Mouse (Mus musculus): ENCODE measurements at regions not wholly inside any gene's neighbourhood (a gene's known extent, or its start where the extent isn't known, plus 50 kb on each side); places are given as distances from the start of the nearest gene placed in this dataset.
"Not testable (repeated sequence)": the region's sequence is repeated elsewhere in the genome, so short reads cannot be mapped to it uniquely, and the experiment has no call there.

GRCm38 (mm10) chr12:15603885-15604284, 212.8 kb downstream of the Trib2 start:
- no peaks in the 10 kb centered on the region for H3K36me3 ChIP-seq (ENCODE audit: control insufficient read depth, insufficient read depth, low read length)
- H3K9me3 ChIP-seq (ENCODE audit: control insufficient read depth, low read length): no peaks in the 10 kb centered on the region
- no peak for ATAC-seq (ENCODE audit: insufficient number of reproducible peaks, insufficient read depth, low FRiP score, low read depth)
- no peak overlapping the region for H3K4me2 ChIP-seq (ENCODE audit: low read length)
- no peaks in the 10 kb centered on the region for H3K27me3 ChIP-seq (ENCODE audit: control insufficient read depth, insufficient read depth, low read length)
- no peak overlapping the region for H3K4me3 ChIP-seq (ENCODE audit: control insufficient read depth in 1 of 2, insufficient read depth in 1 of 2, low read depth in 1 of 2, low read length in 2 of 2)
- no peak overlapping the region for H3K9ac ChIP-seq (ENCODE audit: low read length)
- WGBS: 72% methylated on average over 5 of the region's 5 CpGs
- no peak overlapping the region for H3K27ac ChIP-seq (replicated peaks in 1 of 2; ENCODE audit: control insufficient read depth in 1 of 2, insufficient read depth in 1 of 2, low read depth in 2 of 2, low read length in 2 of 2)
- H3K4me1 ChIP-seq (ENCODE audit: control insufficient read depth in 2 of 2, insufficient read depth in 2 of 2, low read length in 2 of 2): peaks cover 7 to 25% of the 10 kb centered on the region in 2 experiments

- ATAC-seq (ENCODE audit: insufficient number of reproducible peaks, insufficient read depth, low FRiP score, low read depth): no peak
Measured at GRCm38 (mm10) chr12:15603319-15603718, 213.4 kb downstream of the Trib2 start.

GRCm38 (mm10) chr12:15594704-15595103, 222.0 kb downstream of the Trib2 start:
- ATAC-seq (ENCODE audit: insufficient number of reproducible peaks, insufficient read depth, low FRiP score, low read depth): 0 out of 2 replicates have a peak, but pooled peaks have one; percentile 35
- Histone ChIP-seq H3K4me1 (ENCODE audit: control insufficient read depth in 2 of 2, insufficient read depth in 2 of 2, low read length in 2 of 2) (peaks cover 3 to 23% of the 10 kb centered on the region in 2 experiments; a peak in 3 of 4 replicates), H3K4me3 (ENCODE audit: control insufficient read depth in 1 of 2, insufficient read depth in 1 of 2, low read depth in 1 of 2, low read length in 2 of 2) (no peak overlapping the region), H3K9ac (ENCODE audit: low read length) (no peak overlapping the region), H3K27me3 (ENCODE audit: control insufficient read depth, insufficient read depth, low read length) (no peaks in the 10 kb centered on the region), H3K27ac (replicated peaks in 1 of 2; ENCODE audit: control insufficient read depth in 1 of 2, insufficient read depth in 1 of 2, low read depth in 2 of 2, low read length in 2 of 2) (peak overlapping the region; percentile 53 to 80), H3K36me3 (ENCODE audit: control insufficient read depth, insufficient read depth, low read length) (no peaks in the 10 kb centered on the region), H3K9me3 (ENCODE audit: control insufficient read depth, low read length) (no peaks in the 10 kb centered on the region), H3K4me2 (ENCODE audit: low read length) (no peak overlapping the region)
- 13% methylated on average over 2 of the region's 2 CpGs for WGBS

More at GRCm38 (mm10) chr12:15603319-15603718, 213.4 kb downstream of the Trib2 start:
- peaks cover 3 to 20% of the 10 kb centered on the region in 2 experiments for H3K4me1 ChIP-seq (ENCODE audit: control insufficient read depth in 2 of 2, insufficient read depth in 2 of 2, low read length in 2 of 2)
- no peak overlapping the region for H3K27ac ChIP-seq (replicated peaks in 1 of 2; ENCODE audit: control insufficient read depth in 1 of 2, insufficient read depth in 1 of 2, low read depth in 2 of 2, low read length in 2 of 2)
- no peak overlapping the region for H3K4me2 ChIP-seq (ENCODE audit: low read length)
- no peak overlapping the region for H3K9ac ChIP-seq (ENCODE audit: low read length)
- H3K4me3 ChIP-seq (ENCODE audit: control insufficient read depth in 1 of 2, insufficient read depth in 1 of 2, low read depth in 1 of 2, low read length in 2 of 2): no peak overlapping the region
- 65% methylated on average over 5 of the region's 5 CpGs for WGBS
- no peaks in the 10 kb centered on the region for H3K27me3 ChIP-seq (ENCODE audit: control insufficient read depth, insufficient read depth, low read length)
- no peaks in the 10 kb centered on the region for H3K9me3 ChIP-seq (ENCODE audit: control insufficient read depth, low read length)
- no peaks in the 10 kb centered on the region for H3K36me3 ChIP-seq (ENCODE audit: control insufficient read depth, insufficient read depth, low read length)

GRCm38 (mm10) chr12:15587864-15588263, 228.9 kb downstream of the Trib2 start:
- not testable (repeated sequence) for H3K27me3 ChIP-seq (ENCODE audit: control insufficient read depth, insufficient read depth, low read length); H3K4me3 ChIP-seq (ENCODE audit: control insufficient read depth in 1 of 2, insufficient read depth in 1 of 2, low read depth in 1 of 2, low read length in 2 of 2); ATAC-seq (ENCODE audit: insufficient number of reproducible peaks, insufficient read depth, low FRiP score, low read depth); H3K9me3 ChIP-seq (ENCODE audit: control insufficient read depth, low read length); H3K36me3 ChIP-seq (ENCODE audit: control insufficient read depth, insufficient read depth, low read length); H3K27ac ChIP-seq (replicated peaks in 1 of 2; ENCODE audit: control insufficient read depth in 1 of 2, insufficient read depth in 1 of 2, low read depth in 2 of 2, low read length in 2 of 2); H3K9ac ChIP-seq (ENCODE audit: low read length); H3K4me2 ChIP-seq (ENCODE audit: low read length)
- peaks cover 6 to 13% of the 10 kb centered on the region in 2 experiments; a peak in 3 of 4 replicates for H3K4me1 ChIP-seq (ENCODE audit: control insufficient read depth in 2 of 2, insufficient read depth in 2 of 2, low read length in 2 of 2)
- WGBS: 53% methylated on average over 2 of the region's 2 CpGs

GRCm38 (mm10) chr12:15586706-15587442, 229.8 kb downstream of the Trib2 start:
- H3K4me1 ChIP-seq (ENCODE audit: control insufficient read depth in 2 of 2, insufficient read depth in 2 of 2, low read length in 2 of 2): peaks cover 6 to 10% of the 10 kb centered on the region in 2 experiments; a peak in 3 of 4 replicates
- H3K9ac ChIP-seq (ENCODE audit: low read length): no peak overlapping the region
- WGBS: 74% methylated on average over 4 of the region's 4 CpGs
- H3K4me2 ChIP-seq (ENCODE audit: low read length): no peak overlapping the region
- no peaks in the 10 kb centered on the region for H3K9me3 ChIP-seq (ENCODE audit: control insufficient read depth, low read length)
- no peaks in the 10 kb centered on the region for H3K27me3 ChIP-seq (ENCODE audit: control insufficient read depth, insufficient read depth, low read length)
- no peaks in the 10 kb centered on the region for H3K36me3 ChIP-seq (ENCODE audit: control insufficient read depth, insufficient read depth, low read length)
- ATAC-seq (ENCODE audit: insufficient number of reproducible peaks, insufficient read depth, low FRiP score, low read depth): no peak
- no peak overlapping the region for H3K27ac ChIP-seq (replicated peaks in 1 of 2; ENCODE audit: control insufficient read depth in 1 of 2, insufficient read depth in 1 of 2, low read depth in 2 of 2, low read length in 2 of 2)
- no peak overlapping the region for H3K4me3 ChIP-seq (ENCODE audit: control insufficient read depth in 1 of 2, insufficient read depth in 1 of 2, low read depth in 1 of 2, low read length in 2 of 2)

GRCm38 (mm10) chr12:15585845-15586244, 230.9 kb downstream of the Trib2 start:
- Histone ChIP-seq H3K4me3 (ENCODE audit: control insufficient read depth in 1 of 2, insufficient read depth in 1 of 2, low read depth in 1 of 2, low read length in 2 of 2) (no peak overlapping the region), H3K27ac (replicated peaks in 1 of 2; ENCODE audit: control insufficient read depth in 1 of 2, insufficient read depth in 1 of 2, low read depth in 2 of 2, low read length in 2 of 2) (no peak overlapping the region), H3K9ac (ENCODE audit: low read length) (no peak overlapping the region), H3K36me3 (ENCODE audit: control insufficient read depth, insufficient read depth, low read length) (no peaks in the 10 kb centered on the region), H3K9me3 (ENCODE audit: control insufficient read depth, low read length) (no peaks in the 10 kb centered on the region), H3K4me2 (ENCODE audit: low read length) (no peak overlapping the region), H3K4me1 (ENCODE audit: control insufficient read depth in 2 of 2, insufficient read depth in 2 of 2, low read length in 2 of 2) (peaks cover 6 to 10% of the 10 kb centered on the region in 2 experiments; a peak in 3 of 4 replicates), H3K27me3 (ENCODE audit: control insufficient read depth, insufficient read depth, low read length) (no peaks in the 10 kb centered on the region)
- no peak for ATAC-seq (ENCODE audit: insufficient number of reproducible peaks, insufficient read depth, low FRiP score, low read depth)
- 88% methylated on average over 1 of the region's 1 CpGs for WGBS

- 83% methylated on average over 4 of the region's 4 CpGs for WGBS
- H3K27ac ChIP-seq (replicated peaks in 1 of 2; ENCODE audit: control insufficient read depth in 1 of 2, insufficient read depth in 1 of 2, low read depth in 2 of 2, low read length in 2 of 2): no peak overlapping the region
- H3K36me3 ChIP-seq (ENCODE audit: control insufficient read depth, insufficient read depth, low read length): no peaks in the 10 kb centered on the region
- H3K4me2 ChIP-seq (ENCODE audit: low read length): no peak overlapping the region
- peaks cover 6 to 10% of the 10 kb centered on the region in 2 experiments; a peak in 3 of 4 replicates for H3K4me1 ChIP-seq (ENCODE audit: control insufficient read depth in 2 of 2, insufficient read depth in 2 of 2, low read length in 2 of 2)
- no peak overlapping the region for H3K9ac ChIP-seq (ENCODE audit: low read length)
- no peak overlapping the region for H3K4me3 ChIP-seq (ENCODE audit: control insufficient read depth in 1 of 2, insufficient read depth in 1 of 2, low read depth in 1 of 2, low read length in 2 of 2)
- ATAC-seq (ENCODE audit: insufficient number of reproducible peaks, insufficient read depth, low FRiP score, low read depth): no peak
- H3K9me3 ChIP-seq (ENCODE audit: control insufficient read depth, low read length): no peaks in the 10 kb centered on the region
- H3K27me3 ChIP-seq (ENCODE audit: control insufficient read depth, insufficient read depth, low read length): no peaks in the 10 kb centered on the region
Measured at GRCm38 (mm10) chr12:15584721-15585120, 232.0 kb downstream of the Trib2 start.

- Histone ChIP-seq H3K9me3 (ENCODE audit: control insufficient read depth, low read length) (no peaks in the 10 kb centered on the region), H3K4me1 (ENCODE audit: control insufficient read depth in 2 of 2, insufficient read depth in 2 of 2, low read length in 2 of 2) (peaks cover 6 to 12% of the 10 kb centered on the region in 2 experiments), H3K36me3 (ENCODE audit: control insufficient read depth, insufficient read depth, low read length) (no peaks in the 10 kb centered on the region), H3K9ac (ENCODE audit: low read length) (no peak overlapping the region), H3K4me3 (ENCODE audit: control insufficient read depth in 1 of 2, insufficient read depth in 1 of 2, low read depth in 1 of 2, low read length in 2 of 2) (no peak overlapping the region), H3K27ac (replicated peaks in 1 of 2; ENCODE audit: control insufficient read depth in 1 of 2, insufficient read depth in 1 of 2, low read depth in 2 of 2, low read length in 2 of 2) (peak overlapping the region; percentile 60 to 63), H3K27me3 (ENCODE audit: control insufficient read depth, insufficient read depth, low read length) (no peaks in the 10 kb centered on the region), H3K4me2 (ENCODE audit: low read length) (no peak overlapping the region)
- WGBS: 67% methylated on average over 4 of the region's 4 CpGs
- ATAC-seq (ENCODE audit: insufficient number of reproducible peaks, insufficient read depth, low FRiP score, low read depth): no peak
Measured at GRCm38 (mm10) chr12:15566785-15567109, 250.0 kb downstream of the Trib2 start.

Data from heart, embryonic 14.5 days (tissue).